In genomic region chr10:21158111-21158917, GRCm38 (mm10) we compare ENCODE assay signal across 8 mouse cellular contexts. TPM values are rescaled to one million over a fixed set of nuclear protein-coding genes. Genes with fewer than 3 reads are reported as not detected.
DNase-seq lines count a peak whose midpoint lies in the region; ATAC-seq and TF ChIP-seq lines count a peak whose summit lies in the region.

No protein-coding gene starts in this region.

- H3K9me3 ChIP-seq in hindbrain, embryonic 14.5 days (ENCODE audit: control insufficient read depth, low read length) = no peaks in the 10 kb centered on the region
- no peaks in the 10 kb centered on the region for H3K9me3 ChIP-seq in liver, embryonic 12.5 days (replicated peaks)

- H3K4me1 ChIP-seq in hindbrain, embryonic 14.5 days (replicated peaks; ENCODE audit: control insufficient read depth, insufficient read depth, low read length) = peaks cover 13% of the 10 kb centered on the region
- peaks cover 59% of the 10 kb centered on the region for H3K4me1 ChIP-seq in liver, embryonic 12.5 days
- H3K4me1 ChIP-seq in thymus, adult 2 months (replicated peaks; ENCODE audit: control insufficient read depth, insufficient read depth, low read length) = peaks cover 11% of the 10 kb centered on the region

- ATAC-seq in erythroblast, adult 5-6 weeks (replicated peaks; ENCODE audit: low FRiP score, poor library complexity, severe bottlenecking) = peak; percentile 54; the same call in 1 of the 2 replicates
- ATAC-seq in hindbrain, embryonic 14.5 days (ENCODE audit: low FRiP score) = no peak
- no peak for ATAC-seq in liver, embryonic 12.5 days

- peak overlapping the region; percentile 97 for H3K4me2 ChIP-seq in hindbrain, embryonic 14.5 days (replicated peaks)
- H3K4me2 ChIP-seq in liver, embryonic 12.5 days = peak overlapping the region; percentile 100

- H3K9ac ChIP-seq in hindbrain, embryonic 14.5 days = peak overlapping the region; percentile 51
- H3K9ac ChIP-seq in liver, embryonic 12.5 days = peak overlapping the region; percentile 84

- no peak overlapping the region for H3K27ac ChIP-seq in hindbrain, embryonic 14.5 days
- peak overlapping the region; percentile 82 for H3K27ac ChIP-seq in liver, embryonic 12.5 days
- peak overlapping the region; percentile 96 for H3K27ac ChIP-seq in thymus, adult 2 months (ENCODE audit: control insufficient read depth, insufficient read depth, low read length)

- H3K36me3 ChIP-seq in hindbrain, embryonic 14.5 days (replicated peaks; ENCODE audit: control insufficient read depth, insufficient read depth) = no peaks in the 10 kb centered on the region
- peaks cover 20% of the 10 kb centered on the region for H3K36me3 ChIP-seq in liver, embryonic 12.5 days
- H3K36me3 ChIP-seq in thymus, adult 2 months (ENCODE audit: control insufficient read depth, insufficient read depth, low read length) = peaks cover 27% of the 10 kb centered on the region

- intact Hi-C loops in left cerebral cortex, postnatal 25 days (cut with DNase I) = no loop called here

- H3K4me3 ChIP-seq in hindbrain, embryonic 14.5 days (replicated peaks; ENCODE audit: low read length) = peak overlapping the region; percentile 71
- H3K4me3 ChIP-seq in liver, embryonic 12.5 days = peak overlapping the region; percentile 81
- H3K4me3 ChIP-seq in thymus, adult 2 months (ENCODE audit: control insufficient read depth, insufficient read depth, low read length) = peak overlapping the region; percentile 96

- 4% methylated on average over 19 of the region's 19 CpGs for WGBS in hindbrain, embryonic 14.5 days
- WGBS in liver, embryonic 12.5 days (ENCODE audit: insufficient replicate concordance) = 2% methylated on average over 19 of the region's 19 CpGs
- WGBS in thymus, adult 2 months = under 1% methylated on average over 19 of the region's 19 CpGs

- H3K27me3 ChIP-seq in hindbrain, embryonic 14.5 days (ENCODE audit: control insufficient read depth, insufficient read depth, low read length) = peaks cover 44% of the 10 kb centered on the region
- peaks cover 16% of the 10 kb centered on the region; the same call in 1 of the 2 replicates for H3K27me3 ChIP-seq in liver, embryonic 12.5 days (replicated peaks)
- H3K27me3 ChIP-seq in thymus, adult 2 months (ENCODE audit: control insufficient read depth, insufficient read depth, low read length) = no peaks in the 10 kb centered on the region

- TF ChIP-seq POLR2A in thymus, adult 2 months (IDR thresholded peaks at IDR 0.05; ENCODE audit: control insufficient read depth, extremely low read depth, insufficient read depth, low read length, poor library complexity) = no peak

- DNase-seq in left cerebral cortex, postnatal 25 days (ENCODE audit: low spot score in 2 of 2) = peak; percentile 24 to 34
- no peak for DNase-seq in left cerebral cortex, adult 9 months (ENCODE audit: low spot score in 2 of 2)
- DNase-seq in brain, adult 2 months (ENCODE audit: low read depth, low spot score) = peak; percentile 28
- DNase-seq in hindbrain, embryonic 14.5 days (ENCODE audit: low spot score) = no peak
- DNase-seq in neural tube, embryonic 10.5 days (ENCODE audit: extremely low spot score, low spot score) = peak; percentile 55
- peak; percentile 83 for DNase-seq in thymus, adult 2 months

- TF ChIP-seq CTCF in thymus, adult 2 months (IDR thresholded peaks at IDR 0.05; ENCODE audit: borderline replicate concordance, control insufficient read depth, extremely low read depth, insufficient read depth, low read length, poor library complexity) = peak; percentile 27; the same call in 1 of the 2 replicates

RNA-seq across cellular contexts. Expression of gene Myb, which starts 2.5 kb away (rescaled TPM):
- total RNA-seq in left cerebral cortex, postnatal 25 days (2021) = under 1 TPM; 0.34 to 0.60 TPM
- 83.8 and 109 TPM in 2 replicates for total RNA-seq in erythroblast, adult 5-6 weeks (2015; ENCODE audit: low replicate concordance)
- 51.7 and 65.7 TPM in 2 replicates for total RNA-seq in erythroblast, adult 5-6 weeks (2017; ENCODE audit: low replicate concordance)
- polyA plus RNA-seq in hindbrain, embryonic 14.5 days (2014; fragmentation: Nextera tagmentation; extraction: Ambion mirVana) = 2.2 and 2.3 TPM in 2 replicates
- polyA plus RNA-seq in liver, embryonic 12.5 days (2016; fragmentation: Nextera tagmentation; extraction: Ambion mirVana) = 24.3 and 24.7 TPM in 2 replicates
- 318 and 334 TPM in 2 replicates for polyA plus RNA-seq in thymus, adult 2 months (2012; rRNA removed)

Comparison
In these comparisons a context has a peak if more than half of its experiments do, and no peak if none do; other contexts are left out.
1. DNase-seq: peak in left cerebral cortex, postnatal 25 days (2 of 2), brain, adult 2 months (single experiment), neural tube, embryonic 10.5 days (single experiment) and thymus, adult 2 months (single experiment); none in left cerebral cortex, adult 9 months (0 of 2) and hindbrain, embryonic 14.5 days (single experiment).
2. RNA of gene Myb, which starts 2.5 kb away (polyA plus RNA-seq): 318 to 334 TPM in thymus, adult 2 months; 24.3 to 24.7 TPM in liver, embryonic 12.5 days and 2.2 to 2.3 TPM in hindbrain, embryonic 14.5 days; every median in the first group is over 10 times any median in the second.
3. Peak in every context shown above with its lines, with median percentiles within 50 percentile points of each other: H3K4me3 ChIP-seq.